Mouse (Mus musculus): ENCODE results near the gene Clca3b.
"Not testable (repeated sequence)": the region's sequence is repeated elsewhere in the genome, so short reads cannot be mapped to it uniquely, and the experiment has no call there.

The Clca3b gene

DNA sequence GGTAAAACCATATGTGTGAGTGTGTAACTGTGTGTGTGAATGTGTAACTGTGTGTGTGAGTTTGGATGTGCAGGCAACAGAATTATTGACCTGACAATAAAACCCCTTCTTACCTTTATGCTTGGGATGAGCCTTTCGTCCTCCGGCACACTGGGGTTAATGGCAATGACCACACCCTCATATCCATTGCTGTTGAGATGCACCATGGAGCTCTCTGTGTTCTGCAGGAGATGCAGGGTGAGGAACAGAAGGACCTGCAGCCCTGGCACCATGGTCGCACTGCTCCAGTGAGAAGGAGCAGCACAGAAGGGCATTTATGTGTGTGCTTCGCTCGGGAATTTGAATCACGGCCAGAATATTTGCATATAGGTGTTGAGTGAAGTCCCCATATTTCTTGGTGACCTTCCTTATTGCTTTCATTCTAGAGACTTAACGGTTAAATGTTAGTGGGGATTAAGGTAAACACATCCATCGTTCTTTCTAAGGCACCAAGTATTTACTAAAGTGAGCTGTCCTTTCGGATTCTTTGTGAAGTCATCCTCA, at the start of gene Clca3b:
Gene Clca3b (minus strand): TSS at position 344 of the 543 bp plus-strand sequence.
- DNase-seq (ENCODE audit: low read depth, low spot score), result not testable (repeated sequence)

DNA sequence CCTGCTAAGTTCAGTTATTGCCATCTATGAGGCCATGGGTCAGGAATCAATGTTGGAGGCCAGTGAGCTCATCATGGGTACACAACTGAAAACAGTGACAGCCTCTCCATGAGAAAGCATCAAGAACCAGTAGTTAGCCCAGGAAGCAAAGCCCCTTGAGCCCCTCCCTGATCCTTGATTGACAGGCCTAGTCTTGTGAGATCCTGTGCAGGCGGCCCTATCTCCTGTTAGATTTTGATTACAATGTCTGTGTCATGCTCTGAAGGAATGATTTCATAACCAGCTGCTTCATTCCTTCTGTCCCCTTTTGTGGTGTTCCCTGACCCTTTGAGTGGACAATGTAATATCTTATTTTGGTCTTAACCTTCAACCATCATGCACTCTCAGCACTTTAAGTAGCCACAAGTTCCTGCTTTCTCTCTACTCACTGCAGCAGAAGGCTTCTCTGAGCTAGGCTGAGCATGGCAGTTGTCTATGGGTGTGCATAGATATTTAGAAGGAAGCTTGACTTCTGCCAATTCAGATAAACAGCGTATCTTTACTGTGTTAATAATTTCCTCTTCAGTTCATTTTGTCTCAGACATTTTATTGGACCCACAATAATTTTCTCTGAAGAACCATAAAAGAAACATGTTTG, 48.0 kb upstream of the Clca3b start:
- no peak for DNase-seq (ENCODE audit: low read depth, low spot score)

GRCm38 (mm10) chr3:144890246-144890758, 41.1 kb upstream of the Clca3b start:
- DNase-seq (ENCODE audit: low read depth, low spot score), result no peak

DNA sequence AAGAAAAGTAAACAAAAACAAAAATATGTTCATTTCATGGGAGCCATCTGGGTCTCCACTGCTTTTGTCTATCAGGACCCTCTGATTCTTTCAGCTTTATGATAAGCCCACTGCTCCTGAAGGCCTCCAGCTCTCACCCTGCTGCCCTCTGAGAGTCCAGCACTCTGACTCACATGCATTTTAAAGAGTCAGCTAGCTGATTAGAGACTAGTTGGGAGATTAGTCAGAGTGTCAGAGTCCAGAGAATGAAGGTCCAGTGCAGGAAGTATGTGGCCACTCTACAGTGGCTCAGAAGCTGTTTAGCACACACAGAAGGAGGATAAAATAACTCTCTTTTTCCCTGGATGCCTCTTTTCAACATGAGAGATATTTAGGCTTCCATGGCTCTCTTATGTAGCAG, 37.8 kb upstream of the Clca3b start:
- no peak for DNase-seq (ENCODE audit: low read depth, low spot score)

DNA sequence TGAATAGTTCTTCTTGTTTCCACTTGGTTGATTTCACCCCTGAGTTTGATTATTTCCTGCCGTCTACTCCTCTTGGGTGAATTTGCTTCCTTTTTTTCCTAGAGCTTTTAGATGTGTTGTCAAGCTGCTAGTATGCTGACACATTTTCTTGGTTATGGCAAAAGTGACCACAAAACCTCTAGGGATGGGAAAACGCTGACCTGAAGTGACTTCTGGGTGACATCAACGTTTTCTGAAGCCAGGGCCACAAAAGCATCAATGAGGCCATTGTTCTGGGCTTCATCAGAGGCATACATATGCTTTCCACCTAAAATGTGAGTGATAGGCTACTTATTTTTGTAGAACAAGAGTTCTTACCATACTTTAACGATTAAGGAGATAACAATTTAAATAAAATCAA, 22.9 kb upstream of the Clca3b start:
- DNase-seq (ENCODE audit: low read depth, low spot score), result not testable (repeated sequence)

- DNase-seq (ENCODE audit: low read depth, low spot score), result no peak
Measured at GRCm38 (mm10) chr3:144849584-144849983, 427 bp upstream of the Clca3b start.

- DNase-seq (ENCODE audit: low read depth, low spot score), result no peak
Measured at GRCm38 (mm10) chr3:144827257-144827656, 21.9 kb downstream of the Clca3b start.

DNA sequence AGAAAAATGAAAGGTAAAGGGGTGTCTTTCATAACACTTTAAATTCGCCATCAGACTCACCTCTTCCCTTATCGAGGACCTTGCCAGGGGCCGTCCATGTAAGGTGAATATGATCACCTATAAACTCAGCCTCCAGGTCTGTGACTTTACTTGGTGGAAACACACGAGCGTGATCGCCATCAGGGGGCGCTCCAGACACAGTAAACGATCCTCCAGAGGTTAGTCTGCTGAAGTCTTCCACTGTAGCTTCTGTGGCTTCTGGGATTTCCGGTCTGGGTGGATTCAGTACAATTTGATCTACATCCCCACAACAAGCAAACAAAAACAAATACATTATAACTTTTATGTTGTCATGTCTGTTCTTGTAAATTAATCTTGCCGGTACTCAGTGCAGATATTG, 24.0 kb downstream of the Clca3b start:
- DNase-seq (ENCODE audit: low read depth, low spot score), result peak; percentile 73

GRCm38 (mm10) chr3:144823331-144823730, 25.8 kb downstream of the Clca3b start:
- DNase-seq (ENCODE audit: low read depth, low spot score), result peak; percentile 51

GRCm38 (mm10) chr3:144820632-144821031, 28.5 kb downstream of the Clca3b start:
- DNase-seq (ENCODE audit: low read depth, low spot score), result no peak

- DNase-seq (ENCODE audit: low read depth, low spot score), result not testable (repeated sequence)
Measured at GRCm38 (mm10) chr3:144819219-144819618, 29.9 kb downstream of the Clca3b start, which contains the start of gene Clca3a2. Gene Clca3a2 (minus strand): TSS chr3:144819494.

DNA sequence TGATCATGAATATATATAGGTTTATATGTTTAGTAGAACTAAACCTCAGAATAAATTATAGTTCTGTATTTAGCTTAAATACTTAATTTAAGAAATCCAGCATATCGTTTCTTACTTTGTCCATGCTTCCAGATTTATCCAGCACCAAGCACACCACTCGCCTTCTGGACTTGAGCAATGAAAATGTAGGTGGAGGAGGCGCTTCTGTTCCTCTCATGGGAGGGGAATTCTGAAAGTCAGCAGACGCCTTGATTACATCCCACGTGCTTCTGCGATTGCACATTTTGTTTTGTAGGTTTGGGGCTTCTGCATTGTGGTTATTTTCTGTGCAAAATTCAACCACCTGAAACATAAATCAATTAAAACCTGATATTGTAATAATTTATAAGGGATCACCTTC, 35.8 kb downstream of the Clca3b start:
- DNase-seq (ENCODE audit: low read depth, low spot score), result not testable (repeated sequence)

- no peak for DNase-seq (ENCODE audit: low read depth, low spot score)
Measured at GRCm38 (mm10) chr3:144811821-144812220, 37.3 kb downstream of the Clca3b start.

DNA sequence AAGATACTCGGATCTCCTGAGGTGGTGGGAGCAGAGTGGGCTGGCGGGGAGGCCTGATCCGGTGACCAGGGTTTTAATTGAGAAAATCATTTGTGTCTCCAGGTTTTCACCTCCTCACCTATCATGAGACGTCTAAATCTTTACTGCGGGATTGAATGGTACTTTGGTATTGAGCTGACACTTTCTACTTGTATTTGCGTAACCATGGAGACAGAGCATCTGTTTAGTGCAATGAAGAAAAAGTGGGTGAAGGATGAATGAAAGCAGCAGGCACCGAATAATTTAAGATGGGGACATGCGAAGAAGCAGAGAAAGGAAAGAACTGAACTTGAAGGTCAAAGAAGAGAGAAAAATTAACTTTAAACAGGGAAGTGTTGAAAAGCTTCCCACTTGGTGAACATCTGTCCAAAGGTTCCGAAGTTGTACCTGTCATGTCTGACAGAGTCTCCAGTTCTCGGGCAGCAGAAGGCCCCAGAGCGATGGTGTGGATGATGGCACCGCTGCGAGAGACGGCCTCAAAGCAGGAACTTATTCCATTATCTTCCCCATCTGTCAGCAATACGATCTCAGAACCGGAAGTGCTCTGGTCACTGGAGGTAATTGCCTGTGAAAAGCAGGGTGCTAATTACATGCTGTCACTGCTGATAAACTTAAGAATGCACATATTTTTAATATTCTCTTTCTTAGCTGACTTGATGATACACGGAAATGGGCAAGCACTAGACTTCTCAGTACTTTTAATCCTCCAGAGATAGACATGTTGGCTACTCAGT, 40.8 kb downstream of the Clca3b start:
- DNase-seq (ENCODE audit: low read depth, low spot score), result not testable (repeated sequence)

DNA sequence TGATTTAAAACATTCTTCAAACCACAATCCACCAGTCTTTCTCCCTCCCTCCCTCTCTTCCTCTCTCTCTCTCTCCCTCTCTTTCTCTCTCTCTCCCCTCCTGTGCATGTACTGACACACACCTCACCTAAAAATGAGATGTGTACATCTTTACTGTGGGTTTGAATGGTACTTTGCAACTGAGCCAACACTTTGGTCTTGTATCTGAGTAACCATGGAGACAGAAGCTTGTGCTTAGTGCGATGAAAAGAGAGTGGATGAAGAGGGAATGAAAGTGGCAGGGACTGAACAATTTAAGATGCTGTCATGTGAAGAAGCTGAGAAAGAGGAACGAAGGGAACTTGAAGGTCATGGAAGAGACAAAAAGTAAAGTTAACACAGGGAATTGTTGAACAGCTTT, 42.5 kb downstream of the Clca3b start:
- not testable (repeated sequence) for DNase-seq (ENCODE audit: low read depth, low spot score)

DNA sequence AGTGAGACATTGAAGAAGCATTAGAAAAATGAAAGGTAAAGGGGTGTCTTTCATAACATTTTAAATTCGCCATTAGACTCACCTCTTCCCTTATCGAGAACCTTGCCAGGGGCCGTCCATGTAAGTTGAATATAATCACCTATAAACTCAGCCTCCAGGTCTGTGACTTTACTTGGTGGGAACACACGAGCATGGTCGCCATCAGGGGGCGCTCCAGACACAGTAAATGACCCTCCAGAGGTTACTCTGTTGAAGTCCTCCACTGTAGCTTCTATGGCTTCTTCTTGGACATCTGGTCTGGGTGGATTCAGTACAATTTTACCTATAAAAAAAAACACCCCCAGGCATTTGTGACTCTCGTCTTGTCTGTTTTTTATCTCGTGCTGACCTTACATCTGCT, 47.3 kb downstream of the Clca3b start:
- no peak for DNase-seq (ENCODE audit: low read depth, low spot score)

DNA sequence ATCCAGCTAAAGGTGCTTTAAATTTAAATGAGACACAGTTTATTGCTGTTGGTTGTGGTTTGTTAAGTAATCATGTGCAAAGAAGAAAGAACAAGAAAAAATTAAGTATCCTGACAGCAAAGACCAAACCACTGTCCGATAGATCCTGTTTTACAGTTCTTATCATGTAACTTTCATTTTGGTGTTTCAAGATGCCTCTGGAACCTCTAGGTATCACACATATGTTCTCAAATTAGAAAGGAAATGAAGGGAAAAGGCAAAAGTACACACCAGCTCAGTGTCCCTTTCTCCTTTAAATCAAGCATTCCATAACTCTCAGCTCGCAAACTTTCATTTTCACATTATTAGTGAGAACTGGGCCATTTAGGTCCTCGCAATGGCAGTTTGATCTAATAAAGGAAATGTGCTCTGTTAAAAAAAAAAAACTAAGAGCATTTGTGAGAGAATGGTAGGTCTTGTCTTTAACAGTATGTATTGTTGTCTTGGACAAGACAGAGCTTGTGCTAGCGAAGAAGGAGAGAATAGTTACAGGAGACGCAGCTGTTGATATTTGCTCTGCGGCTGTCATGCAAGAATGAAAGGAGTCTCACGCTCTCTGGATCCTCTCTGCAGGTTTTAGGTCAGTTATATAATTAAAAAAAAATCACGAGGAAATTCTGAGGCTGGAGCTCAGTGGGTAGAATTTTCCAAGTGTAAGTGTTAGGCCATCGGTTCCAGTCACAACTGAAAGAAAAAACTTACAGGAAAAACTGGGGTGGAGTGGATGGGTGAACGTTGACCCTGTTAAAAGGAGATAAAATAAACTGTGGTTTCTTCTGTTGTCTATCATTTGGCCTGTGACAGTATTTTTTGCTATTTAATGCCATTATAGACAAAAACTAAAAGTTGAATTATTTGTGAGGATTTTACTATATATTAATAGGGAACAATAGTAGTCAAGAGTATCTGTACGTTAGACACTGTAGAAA, 63.7 kb downstream of the Clca3b start:
- no peak for DNase-seq (ENCODE audit: low read depth, low spot score)

Measured in telencephalon, adult 2 months (tissue).